Mouse (Mus musculus) cerebellum, adult 18-20 months (tissue): ENCODE data around the gene Gm10406.
"Not testable (repeated sequence)": the region's sequence is repeated elsewhere in the genome, so short reads cannot be mapped to it uniquely, and the experiment has no call there.

Experiments used
- DNase-seq, 2 experiments: peaks; one replicate each; pipeline ENCODE4 v3.0.0; 2021

Gene Gm10406

DNA sequence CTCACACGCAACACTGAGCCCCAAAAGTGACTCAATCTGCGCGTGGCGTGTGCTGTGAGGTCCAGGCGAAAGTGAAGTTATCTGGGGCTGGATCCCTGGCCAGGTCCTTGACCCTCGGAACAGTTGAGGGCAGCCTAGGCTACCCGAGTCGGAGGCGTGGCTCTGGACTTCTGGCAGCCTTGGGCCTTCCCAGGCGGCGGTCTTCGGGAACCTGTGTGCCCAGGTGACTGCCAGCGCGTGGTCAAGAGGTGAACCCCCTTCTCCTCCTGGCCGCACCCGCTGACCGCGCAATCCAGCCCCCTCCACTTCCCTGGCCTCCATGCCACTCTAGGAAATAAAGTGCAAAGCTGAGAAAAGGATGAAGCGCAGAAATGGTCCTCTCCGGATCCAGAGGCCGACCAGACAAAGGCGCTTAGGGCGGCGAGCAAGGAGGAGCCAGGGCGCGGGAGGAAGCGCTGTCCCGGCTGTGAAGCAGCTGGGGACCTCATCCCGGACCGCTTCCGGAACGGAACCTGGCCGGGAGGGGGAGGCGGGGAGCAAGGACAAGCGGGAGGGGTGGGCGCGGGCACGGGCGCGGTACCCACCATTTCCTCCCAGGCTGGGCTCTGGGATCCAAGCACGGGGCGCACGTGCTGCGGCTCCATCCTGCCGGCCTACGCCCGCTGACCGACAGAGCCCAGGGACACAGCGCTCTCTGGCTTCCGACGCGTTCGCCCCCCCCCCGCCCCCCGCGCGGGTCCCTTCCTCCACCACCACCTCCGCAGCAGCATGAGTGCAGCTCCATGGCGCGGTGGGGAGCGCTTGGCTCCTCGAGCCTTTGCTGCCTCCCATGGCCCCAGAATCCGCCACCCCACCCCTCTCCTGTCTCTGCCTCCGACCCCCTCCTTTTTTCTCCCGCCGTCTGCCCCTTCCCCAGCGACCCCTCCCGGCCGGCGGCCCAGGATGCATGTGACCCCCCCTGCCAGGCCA, at the start of gene Gm10406:
Gene Gm10406 (minus strand): TSS at position 669 of the 969 bp plus-strand sequence.
- peak; percentile 1 to 2 for DNase-seq

DNA sequence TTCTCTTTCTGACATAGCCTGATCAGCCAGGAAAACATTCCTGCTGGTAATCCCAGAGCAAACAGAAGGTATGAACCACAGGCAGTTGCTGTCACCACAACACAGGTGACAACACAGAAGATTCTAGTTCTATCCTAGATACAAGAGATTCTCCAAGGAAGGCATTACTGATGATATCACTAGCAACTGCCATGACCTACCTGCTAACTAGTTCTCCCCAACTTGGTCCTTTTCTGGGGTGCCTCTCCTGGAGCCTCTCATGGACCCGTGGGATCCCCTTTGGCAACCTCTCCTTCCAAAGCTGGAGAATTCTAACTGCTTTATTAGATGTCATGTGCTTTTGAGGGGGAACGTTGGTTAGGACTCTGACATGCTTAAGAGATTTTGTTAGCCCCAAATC, 17.6 kb upstream of the Gm10406 start, which contains the start of gene Gm3685:
Gene Gm3685 (minus strand): TSS at position 101 of the 400 bp plus-strand sequence.
- DNase-seq: not testable (repeated sequence)

DNA sequence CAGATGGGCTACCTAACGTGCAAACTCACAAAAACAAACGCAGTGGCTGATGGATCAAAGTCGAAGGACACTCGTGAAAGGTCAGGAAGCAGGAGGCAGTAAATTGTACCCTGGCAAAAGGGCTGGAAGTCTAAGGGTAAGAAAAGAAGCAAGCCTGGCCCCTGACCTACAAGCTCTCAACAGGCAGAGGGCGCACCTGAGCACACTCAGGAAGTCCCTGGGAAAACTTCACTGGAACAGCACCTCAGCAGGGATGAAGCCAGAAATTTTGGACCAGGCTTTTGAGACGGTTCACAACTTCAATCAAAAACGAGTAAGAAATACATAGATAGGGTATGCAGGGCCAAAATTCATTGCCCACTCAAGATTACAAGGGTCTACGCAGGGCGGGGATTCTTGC, 975 bp downstream of the Gm10406 start:
- DNase-seq: not testable (repeated sequence)

DNA sequence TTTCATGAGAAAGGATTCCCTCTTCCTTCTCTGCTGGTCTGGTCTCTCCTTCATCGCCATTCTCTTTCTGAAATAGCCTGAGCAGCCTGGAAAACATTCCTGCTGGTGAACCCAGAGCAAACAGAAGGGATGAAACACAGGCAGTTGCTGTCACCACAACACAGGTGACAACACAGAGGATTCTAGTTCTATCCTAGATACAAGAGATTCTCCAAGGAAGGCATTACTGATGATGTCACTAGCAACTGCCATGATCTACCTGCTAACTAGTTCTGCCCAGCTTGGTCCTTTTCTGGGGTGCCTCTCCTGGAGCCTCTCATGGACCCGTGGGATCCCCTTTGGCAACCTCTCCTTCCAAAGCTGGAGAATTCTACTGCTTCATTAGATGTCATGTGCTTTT, 53.5 kb downstream of the Gm10406 start, which contains the start of gene Gm6356:
Gene Gm6356 (minus strand): TSS at position 101 of the 400 bp plus-strand sequence.
- not testable (repeated sequence) for DNase-seq
